Mouse (Mus musculus) midbrain, embryonic 16.5 days (tissue): Measurements from ENCODE around the gene Pdcd6ip. TPM values are rescaled to one million over a fixed set of nuclear protein-coding genes. Genes with fewer than 3 reads are reported as not detected.
"Not testable (repeated sequence)": the region's sequence is repeated elsewhere in the genome, so short reads cannot be mapped to it uniquely, and the experiment has no call there.

Experiments used
- ATAC-seq: fragments of 200-750 bp; cut with Nextera tagmentation; 2 replicates; pipeline ENCODE4 v1.8.0; 2017; ENCODE audit warnings: moderate TSS enrichment
- H3K27ac ChIP-seq: fragments of 300-500 bp; sonication (generic); 2 replicates; pipeline ENCODE4 v1.5.1; 2014; ENCODE audit warnings: mild to moderate bottlenecking, low read length, mixed read lengths
- H3K27me3 ChIP-seq: fragments of 300-500 bp; sonication (generic); 2 replicates; pipeline ENCODE4 v1.6.1; 2014; ENCODE audit warnings: low read depth, low read length, mixed read lengths; ENCODE audit not compliant: control insufficient read depth, insufficient read depth
- H3K36me3 ChIP-seq: fragments of 300-500 bp; sonication (generic); 2 replicates; pipeline ENCODE4 v1.6.1; 2014; ENCODE audit warnings: mild to moderate bottlenecking, low read length, moderate library complexity, mixed read lengths; ENCODE audit not compliant: control insufficient read depth, insufficient read depth
- H3K4me1 ChIP-seq: fragments of 300-500 bp; sonication (generic); 2 replicates; pipeline ENCODE4 v1.6.1; 2014; ENCODE audit warnings: mild to moderate bottlenecking, low read length, mixed read lengths; ENCODE audit not compliant: control insufficient read depth, insufficient read depth
- H3K4me2 ChIP-seq: fragments of 300-500 bp; sonication (generic); 2 replicates; pipeline ENCODE4 v1.6.1; 2014; ENCODE audit warnings: mild to moderate bottlenecking, low read length, mixed read lengths
- H3K4me3 ChIP-seq: fragments of 300-500 bp; sonication (generic); 2 replicates; pipeline ENCODE4 v1.5.1; 2014; ENCODE audit warnings: low read depth, mild to moderate bottlenecking, low read length, moderate library complexity, mixed read lengths
- H3K9ac ChIP-seq: fragments of 300-500 bp; sonication (generic); 2 replicates; pipeline ENCODE4 v1.6.1; 2014; ENCODE audit warnings: low read depth, low read length, mixed read lengths
- H3K9me3 ChIP-seq: fragments of 300-500 bp; sonication (generic); replicated peaks from 2 replicates; pipeline ENCODE4 v1.6.1; 2014; ENCODE audit warnings: mild to moderate bottlenecking, low read length, mixed read lengths; ENCODE audit not compliant: control insufficient read depth, poor library complexity, severe bottlenecking
- WGBS: fragments of 180-500 bp; shearing (Covaris S2); extraction: QIAGEN DNeasy Blood & Tissue Kit; methylation state at CpG from one replicate; pipeline ENCODE4 v1.1.7; 2014; 5-methylcytosine and 5-hydroxymethylcytosine counted together
- polyA plus RNA-seq: library from polyadenylated mRNA; unstranded; fragments of >200 nt; fragmentation: Nextera tagmentation; extraction: Ambion mirVana; gene quantifications from 2 replicates; pipeline ENCODE4 v1.2.1, GENCODE M21; 2015

The Pdcd6ip gene
- polyA plus RNA-seq, 1 experiment from 2014 or later = 35.9 TPM

DNA sequence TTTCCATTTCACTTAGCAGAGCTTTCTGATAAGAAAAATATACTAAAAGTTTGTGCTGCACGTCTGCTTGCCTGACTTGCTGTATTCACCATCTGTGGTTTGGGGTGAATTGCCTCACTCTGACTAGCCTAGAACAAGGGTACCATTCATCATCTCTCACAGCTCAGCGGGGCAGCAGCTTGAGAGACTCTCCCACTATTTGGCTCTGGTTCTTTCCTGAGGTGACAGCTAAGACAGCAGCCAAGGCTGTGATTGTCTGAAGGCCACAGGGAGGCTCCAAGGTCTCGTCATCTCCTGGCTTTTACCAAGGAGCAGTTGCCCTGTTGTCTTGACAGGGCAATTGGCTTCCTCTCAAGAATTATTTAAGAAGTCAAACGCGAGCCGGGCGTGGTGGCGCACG, 30.0 kb upstream of the Pdcd6ip start:
- 69% methylated on average over 9 of the region's 9 CpGs for WGBS
- Histone ChIP-seq H3K4me1 (peaks cover 10% of the 10 kb centered on the region), H3K9me3 (no peaks in the 10 kb centered on the region), H3K27me3 (no peaks in the 10 kb centered on the region), H3K27ac (no peak overlapping the region), H3K9ac (no peak overlapping the region), H3K4me2 (no peak overlapping the region), H3K4me3 (no peak overlapping the region), H3K36me3 (no peaks in the 10 kb centered on the region)
- ATAC-seq = no peak

DNA sequence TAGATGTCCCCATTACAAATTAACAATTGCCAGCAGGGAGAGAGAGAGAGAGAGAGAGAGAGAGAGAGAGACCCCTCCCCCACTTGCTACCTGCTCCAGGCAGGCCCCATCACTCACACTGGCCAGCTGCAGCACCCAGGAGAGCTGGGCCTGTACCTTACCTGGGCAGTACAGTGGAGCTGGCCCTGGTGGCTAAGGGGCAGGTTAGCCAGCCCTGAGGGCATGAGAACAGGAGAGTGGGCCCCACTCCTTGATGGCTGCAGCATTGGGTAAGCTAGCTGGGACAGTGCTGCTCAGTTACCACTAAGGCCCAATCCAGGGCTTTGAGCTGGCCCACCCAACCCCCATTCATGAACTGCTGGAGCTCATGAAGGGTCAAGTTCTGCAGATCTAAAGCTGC, 27.9 kb upstream of the Pdcd6ip start:
- H3K36me3 ChIP-seq = no peaks in the 10 kb centered on the region
- no peak overlapping the region for H3K27ac ChIP-seq
- ATAC-seq = no peak
- H3K27me3 ChIP-seq = no peaks in the 10 kb centered on the region
- no peaks in the 10 kb centered on the region for H3K9me3 ChIP-seq
- peaks cover 7% of the 10 kb centered on the region for H3K4me1 ChIP-seq
- no peak overlapping the region for H3K9ac ChIP-seq
- no peak overlapping the region for H3K4me3 ChIP-seq
- no peak overlapping the region for H3K4me2 ChIP-seq

DNA sequence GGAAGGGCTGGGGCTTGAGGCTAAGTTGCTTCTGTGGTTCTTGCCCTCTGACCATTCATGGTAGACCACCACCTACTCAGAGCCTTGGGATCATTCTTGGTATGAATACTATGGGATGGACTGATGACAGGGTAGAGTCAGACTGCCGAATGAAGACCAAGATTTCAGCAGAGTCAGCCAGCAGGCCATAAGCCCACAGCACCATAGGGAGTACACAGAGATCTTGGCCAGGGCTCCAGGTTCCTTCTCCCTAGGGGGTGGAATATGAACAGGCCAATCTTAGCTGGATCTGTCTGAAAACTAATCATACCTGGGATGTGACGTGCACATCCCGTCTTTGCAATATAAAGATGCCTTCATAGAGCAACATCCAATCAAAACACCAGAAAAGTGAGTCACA, 23.5 kb upstream of the Pdcd6ip start:
- H3K9ac ChIP-seq = no peak overlapping the region
- H3K4me3 ChIP-seq = no peak overlapping the region
- 81% methylated on average over 3 of the region's 3 CpGs for WGBS
- no peak overlapping the region for H3K27ac ChIP-seq
- ATAC-seq = no peak
- H3K4me1 ChIP-seq = no peaks in the 10 kb centered on the region
- H3K27me3 ChIP-seq = no peaks in the 10 kb centered on the region
- no peaks in the 10 kb centered on the region for H3K9me3 ChIP-seq
- no peaks in the 10 kb centered on the region for H3K36me3 ChIP-seq
- H3K4me2 ChIP-seq = no peak overlapping the region

DNA sequence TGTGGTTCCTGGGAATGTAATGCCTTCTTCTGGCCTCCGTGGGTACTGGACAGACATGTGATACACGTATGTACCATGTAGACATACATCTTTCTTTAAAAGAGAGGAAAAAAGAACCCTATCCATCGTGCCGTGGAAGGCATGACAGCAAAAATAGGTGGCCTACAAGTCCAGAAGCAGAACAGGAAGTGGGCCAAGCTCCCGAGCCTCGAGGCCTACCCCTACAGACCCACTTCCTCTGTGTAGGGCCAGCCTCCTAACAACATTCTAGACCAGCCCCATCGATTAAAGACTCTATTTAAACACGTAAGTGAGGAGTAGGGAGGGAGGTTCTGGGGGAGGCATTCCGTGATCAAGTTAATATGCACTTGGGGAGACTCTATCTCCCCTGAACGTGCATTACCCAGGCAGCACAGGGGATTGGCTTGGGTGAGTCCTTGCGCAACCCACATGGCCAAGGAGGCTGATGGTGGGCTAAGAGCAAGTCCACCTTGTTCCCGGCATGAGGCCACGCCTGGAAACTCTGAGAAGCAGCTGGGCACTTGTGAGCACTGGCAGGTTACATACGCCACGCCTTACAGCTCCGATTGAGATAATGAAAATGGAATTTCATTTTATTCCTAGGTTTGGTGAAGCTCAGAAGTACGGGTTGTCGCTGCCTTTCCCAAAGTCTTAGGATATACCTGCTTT, 19.1 kb upstream of the Pdcd6ip start:
- Histone ChIP-seq H3K27me3 (no peaks in the 10 kb centered on the region), H3K9me3 (no peaks in the 10 kb centered on the region), H3K9ac (no peak overlapping the region), H3K27ac (no peak overlapping the region), H3K4me1 (no peaks in the 10 kb centered on the region), H3K36me3 (no peaks in the 10 kb centered on the region), H3K4me3 (no peak overlapping the region), H3K4me2 (no peak overlapping the region)
- no peak for ATAC-seq
- WGBS = 92% methylated on average over 18 of the region's 18 CpGs

DNA sequence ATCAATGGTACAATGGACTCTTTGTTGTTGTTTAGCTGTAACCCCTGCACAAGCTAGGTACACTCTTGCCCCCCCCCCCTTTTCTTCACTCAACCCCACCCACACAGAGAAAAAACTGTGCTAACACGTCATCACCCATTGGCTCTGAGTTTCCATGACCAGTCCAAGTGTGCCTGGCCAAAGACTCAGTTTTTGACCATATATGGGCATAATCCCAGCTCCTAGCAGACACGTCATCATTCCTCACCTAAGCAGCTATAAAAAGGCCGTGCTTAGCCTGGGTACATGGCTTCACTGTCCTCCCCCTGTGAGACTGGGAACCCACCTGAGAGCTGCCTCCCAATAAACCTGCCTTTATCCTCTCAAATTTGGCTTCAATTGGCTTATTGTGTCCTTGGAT, 18.1 kb upstream of the Pdcd6ip start:
- Histone ChIP-seq H3K4me2 (no peak overlapping the region), H3K9me3 (no peaks in the 10 kb centered on the region), H3K36me3 (no peaks in the 10 kb centered on the region), H3K27ac (no peak overlapping the region), H3K4me1 (no peaks in the 10 kb centered on the region), H3K4me3 (no peak overlapping the region), H3K9ac (no peak overlapping the region), H3K27me3 (no peaks in the 10 kb centered on the region)
- WGBS = 66% methylated on average over 3 of the region's 3 CpGs
- ATAC-seq = no peak

DNA sequence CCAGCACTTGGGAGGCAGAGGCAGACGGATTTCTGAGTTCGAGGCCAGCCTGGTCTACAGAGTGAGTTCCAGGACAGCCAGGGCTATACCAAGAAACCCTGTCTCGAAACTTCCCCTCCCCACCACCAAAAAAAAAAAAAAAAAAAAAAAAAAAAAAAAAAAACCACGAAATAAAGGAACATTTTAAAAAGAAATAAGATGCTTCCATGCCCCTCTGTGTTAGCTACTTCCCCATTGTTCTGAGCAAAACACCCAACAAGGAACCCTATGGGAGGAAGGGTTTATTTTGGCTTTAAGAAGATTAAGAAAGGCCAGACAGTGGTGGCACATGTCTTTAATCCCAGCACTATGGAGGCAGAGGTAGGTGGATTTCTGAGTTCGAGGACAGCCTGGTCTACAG, 17.6 kb upstream of the Pdcd6ip start:
- H3K9ac ChIP-seq, H3K27ac ChIP-seq, H3K36me3 ChIP-seq, H3K9me3 ChIP-seq, H3K4me1 ChIP-seq, H3K27me3 ChIP-seq, H3K4me3 ChIP-seq, H3K4me2 ChIP-seq, ATAC-seq: not testable (repeated sequence)
- WGBS = 69% methylated on average over 5 of the region's 5 CpGs

DNA sequence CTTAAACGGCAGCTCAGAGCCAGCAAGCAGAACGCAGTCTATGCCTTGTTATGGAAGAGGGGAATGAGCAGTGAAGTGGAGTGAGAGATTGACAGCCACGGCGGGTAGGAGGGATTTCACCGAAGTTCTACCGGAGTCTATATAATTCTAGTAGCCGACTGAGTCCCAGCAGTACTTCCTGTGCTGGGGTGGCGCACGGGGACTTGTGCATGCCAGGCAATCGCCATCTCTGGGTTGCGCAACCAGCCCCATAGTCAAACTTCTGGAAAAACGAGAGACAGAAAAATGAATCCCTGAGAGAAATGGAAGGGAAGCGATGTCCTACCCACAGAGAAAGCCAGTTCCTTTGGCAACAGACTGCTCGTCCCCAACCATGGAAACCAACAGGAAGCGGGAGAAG, 16.6 kb upstream of the Pdcd6ip start:
- Histone ChIP-seq H3K4me3 (no peak overlapping the region), H3K9me3 (no peaks in the 10 kb centered on the region), H3K27ac (no peak overlapping the region), H3K27me3 (no peaks in the 10 kb centered on the region), H3K4me1 (no peaks in the 10 kb centered on the region), H3K9ac (no peak overlapping the region), H3K4me2 (no peak overlapping the region), H3K36me3 (no peaks in the 10 kb centered on the region)
- no peak for ATAC-seq
- WGBS = 86% methylated on average over 15 of the region's 15 CpGs

DNA sequence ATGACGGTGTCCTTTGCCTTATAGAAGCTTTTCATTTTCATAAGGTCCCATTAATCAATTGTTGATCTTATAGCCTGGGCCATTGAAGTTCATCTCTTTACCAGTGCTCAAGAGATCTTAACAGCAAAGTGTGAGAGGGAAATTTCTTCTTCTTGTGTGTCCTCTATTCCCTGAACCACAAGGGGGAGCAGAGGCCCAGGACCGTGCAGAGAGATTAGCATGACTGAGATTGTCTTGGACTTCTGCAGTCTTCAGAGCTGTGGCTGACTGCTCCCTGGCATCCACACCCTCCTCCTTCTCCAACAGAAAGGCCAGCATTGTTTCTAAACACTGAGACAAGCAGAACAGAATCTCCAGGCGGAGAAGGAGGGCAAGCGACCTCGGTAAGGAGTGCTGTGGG, 11.0 kb upstream of the Pdcd6ip start:
- Histone ChIP-seq H3K4me3 (no peak overlapping the region), H3K9me3 (no peaks in the 10 kb centered on the region), H3K4me2 (no peak overlapping the region), H3K27me3 (no peaks in the 10 kb centered on the region), H3K36me3 (no peaks in the 10 kb centered on the region), H3K9ac (no peak overlapping the region), H3K4me1 (no peaks in the 10 kb centered on the region), H3K27ac (no peak overlapping the region)
- 40% methylated on average over 5 of the region's 5 CpGs for WGBS
- ATAC-seq = no peak

DNA sequence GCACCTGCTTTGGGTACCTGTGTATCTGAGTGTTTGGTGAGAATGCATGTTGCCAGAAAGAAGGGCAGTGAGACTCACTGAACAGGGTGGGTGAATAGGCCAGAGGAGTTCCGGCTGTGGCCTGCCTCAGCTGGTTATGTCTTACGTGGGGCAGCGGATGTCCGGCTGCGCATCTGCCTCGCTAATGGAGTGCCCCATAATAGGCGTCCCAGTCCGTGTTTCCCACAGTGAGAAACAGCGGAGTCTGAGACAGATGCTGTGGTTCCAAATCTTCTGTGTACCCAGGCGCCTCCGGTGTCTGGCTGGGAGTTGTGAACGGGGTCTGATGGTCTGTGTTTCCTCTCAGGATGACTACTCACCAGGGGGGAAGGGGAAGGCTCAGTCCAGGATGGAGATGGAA, 2.8 kb upstream of the Pdcd6ip start:
- Histone ChIP-seq H3K4me1 (peaks cover 14% of the 10 kb centered on the region), H3K9me3 (no peaks in the 10 kb centered on the region), H3K9ac (no peak overlapping the region), H3K4me3 (no peak overlapping the region), H3K36me3 (no peaks in the 10 kb centered on the region), H3K27ac (no peak overlapping the region), H3K4me2 (no peak overlapping the region), H3K27me3 (no peaks in the 10 kb centered on the region)
- no peak for ATAC-seq
- WGBS = 85% methylated on average over 12 of the region's 12 CpGs
